Mouse (Mus musculus) frontal cortex, postnatal 14 days (tissue): ENCODE results near the gene 0610030E20Rik.

Experiments used
- DNase-seq, 2 experiments: peaks; one replicate each; pipeline ENCODE4 v3.0.0; 2022; ENCODE audit warnings: low spot score in 2 of 2

Gene 0610030E20Rik

DNA sequence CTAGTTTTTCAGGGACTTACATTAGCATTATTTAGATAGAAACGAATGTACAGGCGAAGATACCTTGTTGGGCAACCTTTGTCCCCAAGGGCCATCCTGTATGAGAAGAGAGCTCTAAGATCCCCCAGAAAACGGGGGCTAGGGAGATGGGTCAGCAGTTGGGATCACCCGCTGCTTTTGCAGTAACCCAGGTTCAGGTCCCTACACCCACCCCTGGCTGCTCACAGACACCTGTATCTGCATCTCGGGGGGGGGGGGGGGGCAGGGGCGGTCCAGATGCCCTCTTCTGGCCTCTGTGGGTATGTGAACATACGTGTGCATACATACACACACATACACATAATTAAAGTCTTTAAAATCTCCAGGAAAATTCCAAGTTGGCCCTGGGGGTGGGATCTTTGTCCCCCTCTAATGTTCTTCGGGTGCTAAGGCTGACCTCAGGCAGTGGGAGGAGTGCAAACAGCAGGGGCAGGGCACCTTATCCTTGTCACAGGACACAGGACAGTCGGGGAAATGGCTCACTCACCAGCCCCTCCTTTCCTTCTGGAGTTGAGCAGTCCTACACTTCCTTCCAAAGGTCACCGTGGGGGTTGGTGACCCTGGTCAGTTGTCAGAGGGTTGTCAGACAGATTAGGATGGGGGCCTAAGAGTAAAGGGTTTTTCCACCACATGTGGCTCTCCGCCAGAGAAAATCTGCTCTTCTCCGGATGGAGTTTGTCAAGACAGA, 43.8 kb downstream of the 0610030E20Rik start:
- DNase-seq = no peak

DNA sequence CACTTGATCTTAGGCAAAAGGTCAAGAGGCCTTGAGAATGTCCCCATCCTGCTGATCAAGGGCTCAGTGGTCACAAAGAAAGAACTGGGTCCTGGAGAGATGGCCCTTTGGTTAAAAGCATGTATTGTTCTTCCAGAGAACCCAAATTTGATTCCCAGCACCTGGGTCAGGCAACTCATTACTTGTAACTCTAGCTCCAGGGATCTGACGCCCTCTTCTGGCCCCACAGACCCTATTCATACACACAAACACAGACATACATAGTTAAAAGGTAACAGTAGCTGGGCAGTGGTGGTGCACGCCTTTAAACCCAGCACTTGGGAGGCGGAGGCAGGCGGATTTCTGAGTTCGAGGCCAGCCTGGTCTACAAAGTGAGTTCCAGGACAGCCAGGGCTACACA, 45.2 kb downstream of the 0610030E20Rik start:
- no peak for DNase-seq

DNA sequence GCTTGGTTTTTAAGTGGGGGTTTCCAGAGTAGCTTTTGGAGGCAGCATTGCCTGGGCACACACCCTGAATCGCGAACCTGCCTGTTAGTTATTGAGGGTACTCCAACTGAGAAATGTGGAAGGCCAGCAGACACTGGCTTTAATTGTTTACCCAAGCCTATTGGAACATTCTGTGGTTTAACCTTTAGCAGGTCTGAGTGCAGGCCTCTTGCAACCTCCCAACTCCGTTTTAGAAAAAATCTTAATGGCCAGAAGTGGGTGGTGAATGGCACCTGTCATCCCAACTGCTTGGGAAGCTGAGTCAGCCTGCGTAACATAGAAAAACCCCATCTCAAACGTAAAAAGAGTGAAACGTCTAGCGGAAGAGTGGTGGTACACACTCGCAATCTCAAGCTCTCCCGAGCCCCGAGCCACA, 49.7 kb downstream of the 0610030E20Rik start:
- no peak for DNase-seq

DNA sequence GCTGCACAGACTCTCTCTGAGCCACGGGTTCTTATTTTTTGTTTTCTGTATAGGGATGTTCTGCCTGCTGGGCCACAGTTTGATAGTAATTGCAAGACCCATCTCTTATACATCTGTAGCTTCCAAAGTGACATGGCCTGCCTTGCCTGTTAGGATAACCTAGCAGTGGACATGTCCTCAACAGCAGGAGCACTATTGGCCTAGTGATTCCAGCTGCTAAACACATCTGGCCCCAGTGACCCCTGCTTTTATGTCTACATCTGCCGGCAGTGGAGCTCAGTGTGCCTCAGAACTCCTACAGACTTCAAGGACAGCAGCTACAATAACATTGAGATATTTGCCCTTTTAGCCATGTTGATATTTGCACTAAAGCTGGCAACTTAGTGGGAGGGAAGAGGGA, 52.9 kb downstream of the 0610030E20Rik start:
- DNase-seq = no peak

DNA sequence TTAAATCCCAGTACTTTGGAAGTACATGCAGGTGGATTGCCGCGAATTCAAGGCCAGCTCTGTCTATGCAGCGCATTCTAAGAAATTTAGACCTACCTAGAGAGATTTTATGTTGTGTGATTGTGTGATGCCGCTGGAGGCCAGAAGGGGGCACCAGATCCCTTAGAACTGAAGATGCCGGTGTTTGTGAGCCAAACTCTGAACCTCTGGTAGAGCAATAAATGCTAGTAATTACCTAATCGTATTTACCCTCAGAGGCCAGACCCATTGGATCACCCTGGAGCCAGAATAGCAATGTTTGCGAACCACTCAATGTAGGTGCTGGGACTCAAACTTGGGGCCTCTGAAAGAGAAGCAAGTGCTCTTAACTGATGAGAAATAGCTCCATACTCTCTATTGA, 54.8 kb downstream of the 0610030E20Rik start:
- peak in 1 of 2 experiments; percentile 65 for DNase-seq
